Mouse (Mus musculus) midbrain, embryonic 13.5 days (tissue): ENCODE results near the gene Mycbp2. TPM values are rescaled to one million over a fixed set of nuclear protein-coding genes. Genes with fewer than 3 reads are reported as not detected.

ENCODE experiments used
- ATAC-seq: fragments of 200-750 bp; cut with Nextera tagmentation; 2 replicates; pipeline ENCODE4 v1.8.0; 2017; ENCODE audit warnings: mild to moderate bottlenecking, moderate TSS enrichment, moderate library complexity
- H3K27ac ChIP-seq: fragments of 300-500 bp; sonication (generic); 2 replicates; pipeline ENCODE4 v1.5.1; 2015; ENCODE audit warnings: inconsistent platforms, mild to moderate bottlenecking, moderate library complexity
- H3K27me3 ChIP-seq: fragments of 300-500 bp; sonication (generic); 2 replicates; pipeline ENCODE4 v1.6.1; 2015; ENCODE audit warnings: mild to moderate bottlenecking, inconsistent platforms
- H3K36me3 ChIP-seq: fragments of 300-500 bp; sonication (generic); 2 replicates; pipeline ENCODE4 v1.6.1; 2015; ENCODE audit warnings: mild to moderate bottlenecking, inconsistent platforms
- H3K4me1 ChIP-seq: fragments of 300-500 bp; sonication (generic); replicated peaks from 2 replicates; pipeline ENCODE4 v1.6.1; 2015; ENCODE audit warnings: inconsistent platforms
- H3K4me2 ChIP-seq: fragments of 300-500 bp; sonication (generic); replicated peaks from 2 replicates; pipeline ENCODE4 v1.6.1; 2015; ENCODE audit warnings: moderate library complexity, mild to moderate bottlenecking, inconsistent platforms
- H3K4me3 ChIP-seq: fragments of 300-500 bp; sonication (generic); replicated peaks from 2 replicates; pipeline ENCODE4 v1.5.1; 2015; ENCODE audit warnings: mild to moderate bottlenecking, inconsistent platforms
- H3K9ac ChIP-seq: fragments of 300-500 bp; sonication (generic); replicated peaks from 2 replicates; pipeline ENCODE4 v1.6.1; 2015; ENCODE audit warnings: mild to moderate bottlenecking, inconsistent platforms
- H3K9me3 ChIP-seq: fragments of 300-500 bp; sonication (generic); 2 replicates; pipeline ENCODE4 v1.6.1; 2016; ENCODE audit warnings: mild to moderate bottlenecking, inconsistent platforms
- WGBS: fragments of 180-500 bp; shearing (Covaris S2); methylation state at CpG from one replicate; pipeline ENCODE4 v1.1.7; 2015; 5-methylcytosine and 5-hydroxymethylcytosine counted together
- polyA plus RNA-seq: library from polyadenylated mRNA; unstranded; fragments of >200 nt; fragmentation: Nextera tagmentation; extraction: Ambion mirVana; gene quantifications from 2 replicates; pipeline ENCODE4 v1.2.1, GENCODE M21; 2015

The Mycbp2 gene
- polyA plus RNA-seq, 1 experiment from 2014 or later = 47.4 TPM

DNA sequence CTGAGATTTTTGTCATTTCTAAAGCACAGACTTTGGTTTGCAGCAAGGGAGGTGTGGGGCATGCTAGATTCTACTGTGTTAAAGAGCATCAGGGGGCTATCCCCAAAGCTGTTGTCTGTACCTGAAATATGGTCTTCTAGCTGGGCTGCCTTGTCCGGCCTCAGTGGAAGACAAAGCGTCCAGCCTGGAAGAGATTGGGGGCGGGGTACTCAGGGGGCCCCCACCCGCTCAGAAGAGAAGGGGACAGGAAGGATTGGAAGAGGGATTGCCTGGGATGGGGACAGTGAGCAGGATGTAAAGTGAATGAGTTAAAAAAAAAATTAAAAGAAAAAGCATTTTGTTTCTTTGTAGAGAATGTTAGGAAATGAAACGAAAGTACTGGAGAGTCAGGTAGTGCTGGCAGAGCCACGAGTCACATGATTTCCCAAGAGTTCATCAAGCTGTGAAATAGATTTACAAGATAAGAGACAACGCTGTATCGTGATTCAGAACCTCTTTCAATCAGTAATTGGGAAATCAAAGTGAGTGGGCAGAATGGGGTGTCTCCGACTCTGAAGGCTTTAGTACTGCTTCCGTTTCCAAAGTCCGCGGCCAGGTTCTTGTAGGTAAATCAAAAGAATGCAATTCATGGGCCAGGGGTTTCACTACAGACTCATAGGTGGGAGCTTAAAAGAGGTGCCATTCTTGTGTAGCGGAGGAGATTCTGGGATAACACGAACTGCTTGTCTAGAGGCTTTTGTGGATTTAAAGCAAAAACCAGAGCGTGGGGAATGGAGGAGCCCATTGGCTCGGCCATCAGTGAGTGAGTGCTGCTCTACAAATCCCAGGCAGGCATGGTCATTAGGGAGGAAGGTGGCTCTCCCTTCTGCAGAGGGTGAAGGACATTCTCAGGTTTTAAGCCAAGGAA, 268.4 kb downstream of the Mycbp2 start:
- H3K4me1 ChIP-seq = no peaks in the 10 kb centered on the region; the same call in 1 of the 2 replicates
- 87% methylated on average over 16 of the region's 16 CpGs for WGBS
- no peak for ATAC-seq
- H3K4me2 ChIP-seq = no peak overlapping the region
- H3K27me3 ChIP-seq = no peaks in the 10 kb centered on the region
- H3K36me3 ChIP-seq = peaks cover 50% of the 10 kb centered on the region
- no peaks in the 10 kb centered on the region for H3K9me3 ChIP-seq
- no peak overlapping the region for H3K27ac ChIP-seq
- H3K9ac ChIP-seq = no peak overlapping the region
- H3K4me3 ChIP-seq = no peak overlapping the region

DNA sequence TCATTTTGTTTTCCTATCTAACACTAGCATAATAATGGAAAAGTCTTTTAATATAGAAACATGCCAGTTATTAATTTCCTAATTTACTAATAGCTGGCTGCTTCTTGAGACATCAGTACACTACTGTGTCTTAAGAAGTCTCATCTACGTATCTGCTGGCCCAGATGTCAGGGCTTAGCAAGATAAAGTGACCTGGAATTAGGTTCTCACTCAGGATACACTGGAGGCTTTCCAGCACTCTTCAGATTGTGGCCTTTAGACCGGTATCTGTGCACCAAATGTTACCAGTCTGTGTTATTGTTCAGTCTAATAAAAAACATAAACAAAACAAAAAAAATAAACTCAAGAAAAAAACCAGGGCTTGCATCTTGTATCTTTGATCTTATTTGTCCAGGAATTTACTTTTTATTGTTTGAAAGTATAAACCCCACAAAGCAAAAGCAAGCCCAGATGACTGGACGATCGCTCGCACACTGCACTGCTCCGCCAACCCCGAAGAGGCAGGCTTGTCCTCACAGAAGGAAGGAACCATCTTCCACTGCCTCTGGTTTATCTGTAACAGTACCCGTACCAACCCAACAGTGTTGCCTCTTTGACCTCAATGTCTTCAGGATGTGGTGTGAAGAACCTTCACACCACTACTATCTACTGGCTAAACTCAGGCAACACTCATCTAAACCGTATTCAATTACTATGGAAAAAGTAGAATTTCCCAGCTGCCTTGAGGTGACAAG, 269.2 kb downstream of the Mycbp2 start:
- Histone ChIP-seq H3K9me3 (no peaks in the 10 kb centered on the region), H3K9ac (no peak overlapping the region), H3K36me3 (peaks cover 51% of the 10 kb centered on the region), H3K4me1 (no peaks in the 10 kb centered on the region; the same call in 1 of the 2 replicates), H3K27me3 (no peaks in the 10 kb centered on the region), H3K4me3 (no peak overlapping the region), H3K27ac (no peak overlapping the region), H3K4me2 (no peak overlapping the region)
- ATAC-seq = no peak
- 90% methylated on average over 9 of the region's 9 CpGs for WGBS

DNA sequence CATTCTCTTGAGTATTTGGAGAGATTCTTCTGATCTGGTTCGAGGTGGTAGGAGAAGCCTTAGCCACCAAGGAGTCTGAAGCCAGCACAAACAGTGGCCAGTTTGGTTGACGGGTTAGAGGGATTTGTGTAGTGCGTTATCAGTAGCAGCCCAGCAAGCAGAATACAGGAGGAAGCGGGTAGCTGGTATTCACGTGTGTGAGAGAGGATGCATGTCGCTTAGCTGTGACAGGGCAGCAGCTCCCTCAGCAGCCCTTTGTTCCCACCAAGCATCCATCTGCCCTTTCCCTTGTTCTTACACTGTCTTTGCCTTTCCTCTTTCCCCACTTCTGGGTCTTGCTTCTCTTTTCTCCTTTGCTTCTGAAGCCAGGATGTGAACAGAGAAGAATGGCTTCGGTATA, 271.4 kb downstream of the Mycbp2 start:
- Histone ChIP-seq H3K27ac (no peak overlapping the region), H3K4me2 (no peak overlapping the region), H3K4me3 (no peak overlapping the region), H3K27me3 (peaks cover 2% of the 10 kb centered on the region; the same call in 1 of the 2 replicates), H3K36me3 (peaks cover 50% of the 10 kb centered on the region), H3K4me1 (peaks cover 6% of the 10 kb centered on the region), H3K9me3 (no peaks in the 10 kb centered on the region), H3K9ac (no peak overlapping the region; the same call in 1 of the 2 replicates)
- 62% methylated on average over 7 of the region's 7 CpGs for WGBS
- ATAC-seq = no peak

DNA sequence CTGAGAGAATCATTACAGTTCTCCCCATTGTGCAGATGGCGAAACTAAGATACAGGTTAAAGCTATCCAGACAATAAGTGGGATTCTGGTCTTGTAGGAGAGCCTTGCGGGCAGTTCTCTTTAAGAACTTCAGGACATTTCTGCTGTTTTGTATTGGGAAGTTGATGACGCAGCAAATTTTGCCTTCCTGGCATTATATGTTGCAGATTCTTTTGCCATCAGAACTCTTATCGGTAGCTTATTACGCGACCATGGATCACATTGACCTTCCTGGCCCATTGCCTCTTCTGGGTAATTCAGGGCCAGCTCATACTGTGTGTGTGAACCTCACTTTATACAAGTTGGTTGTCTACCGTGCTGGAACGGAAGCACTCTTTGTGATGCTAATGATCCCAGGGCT, 272.8 kb downstream of the Mycbp2 start:
- Histone ChIP-seq H3K4me2 (no peak overlapping the region), H3K36me3 (peaks cover 44% of the 10 kb centered on the region), H3K4me1 (peaks cover 11% of the 10 kb centered on the region), H3K27me3 (peaks cover 2% of the 10 kb centered on the region; the same call in 1 of the 2 replicates), H3K4me3 (no peak overlapping the region), H3K9me3 (no peaks in the 10 kb centered on the region), H3K9ac (no peak overlapping the region), H3K27ac (no peak overlapping the region)
- 78% methylated on average over 8 of the region's 8 CpGs for WGBS
- ATAC-seq = no peak

DNA sequence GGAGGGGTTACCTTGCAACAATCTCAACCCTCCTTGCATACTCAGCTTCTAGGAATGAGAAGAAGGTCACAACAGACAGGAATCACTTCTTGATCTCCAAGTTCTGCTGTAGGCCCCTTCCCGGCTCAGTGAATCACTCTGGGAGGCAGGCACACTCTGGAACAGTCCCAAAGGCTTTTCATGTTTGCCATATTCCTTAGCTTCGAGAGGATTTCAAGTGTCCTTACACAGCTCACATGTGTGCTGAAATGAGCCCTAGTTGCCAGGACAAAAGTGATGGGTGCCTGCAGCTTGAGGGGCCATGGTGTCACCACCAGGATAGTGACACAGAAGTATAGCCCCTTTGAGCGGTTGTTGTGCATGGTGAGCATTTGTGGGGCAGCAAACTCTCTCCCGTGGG, 273.9 kb downstream of the Mycbp2 start:
- Histone ChIP-seq H3K4me3 (no peak overlapping the region), H3K9ac (no peak overlapping the region), H3K4me1 (peaks cover 11% of the 10 kb centered on the region), H3K4me2 (no peak overlapping the region), H3K9me3 (no peaks in the 10 kb centered on the region), H3K27ac (no peak overlapping the region), H3K36me3 (peaks cover 33% of the 10 kb centered on the region), H3K27me3 (peaks cover 2% of the 10 kb centered on the region; the same call in 1 of the 2 replicates)
- no peak for ATAC-seq
- WGBS = 91% methylated on average over 4 of the region's 4 CpGs

DNA sequence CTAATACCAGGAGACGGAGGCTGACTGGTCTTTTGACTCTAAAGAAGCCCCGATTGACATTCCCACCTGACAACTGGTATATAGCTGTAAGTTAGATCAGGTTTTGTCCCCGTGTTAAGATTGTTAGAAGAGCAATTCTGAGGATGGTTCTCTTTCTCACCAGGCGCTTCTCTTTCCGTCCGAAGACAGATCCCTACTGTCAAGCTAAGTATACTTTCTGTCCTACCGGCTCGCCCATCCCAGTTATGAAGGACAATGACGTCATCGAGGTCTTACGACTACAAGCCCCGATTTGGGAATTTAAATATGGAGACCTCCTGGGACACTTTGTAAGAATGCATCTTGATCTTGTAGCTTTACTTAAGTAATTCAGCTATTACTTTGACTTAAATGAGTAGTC, 275.1 kb downstream of the Mycbp2 start:
- Histone ChIP-seq H3K4me1 (peaks cover 11% of the 10 kb centered on the region), H3K9ac (no peak overlapping the region), H3K4me2 (no peak overlapping the region), H3K9me3 (no peaks in the 10 kb centered on the region), H3K27me3 (peaks cover 2% of the 10 kb centered on the region; the same call in 1 of the 2 replicates), H3K4me3 (no peak overlapping the region), H3K36me3 (peaks cover 28% of the 10 kb centered on the region), H3K27ac (no peak overlapping the region)
- no peak for ATAC-seq
- WGBS = 92% methylated on average over 12 of the region's 12 CpGs

DNA sequence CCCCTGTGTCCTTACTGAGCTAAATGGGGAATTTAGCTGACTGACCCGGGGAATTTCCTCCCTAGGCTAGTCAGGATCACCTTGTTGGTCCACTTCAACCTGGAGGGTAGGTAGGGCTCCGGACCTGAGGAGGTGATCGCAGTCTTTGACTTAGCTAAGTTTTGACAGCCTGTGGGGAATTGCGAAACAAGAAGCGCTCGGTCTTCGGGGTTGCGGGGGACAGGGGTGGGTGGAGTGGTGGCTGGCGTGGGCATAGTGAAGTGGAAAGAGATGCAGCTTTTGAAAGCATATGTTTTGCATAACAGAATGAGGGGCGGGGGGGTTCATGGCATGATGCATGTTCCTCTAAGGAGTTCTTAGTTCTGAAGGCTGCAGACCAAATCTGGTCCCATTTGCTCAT, 275.8 kb downstream of the Mycbp2 start:
- peaks cover 25% of the 10 kb centered on the region for H3K36me3 ChIP-seq
- H3K4me2 ChIP-seq = peak overlapping the region; percentile 77
- H3K4me3 ChIP-seq = peak overlapping the region; percentile 70
- H3K4me1 ChIP-seq = peaks cover 11% of the 10 kb centered on the region
- H3K9me3 ChIP-seq = no peaks in the 10 kb centered on the region
- peak; percentile 7 for ATAC-seq
- no peak overlapping the region for H3K27ac ChIP-seq
- 4% methylated on average over 10 of the region's 10 CpGs for WGBS
- peaks cover 2% of the 10 kb centered on the region; the same call in 1 of the 2 replicates for H3K27me3 ChIP-seq
- H3K9ac ChIP-seq = peak overlapping the region; percentile 82

DNA sequence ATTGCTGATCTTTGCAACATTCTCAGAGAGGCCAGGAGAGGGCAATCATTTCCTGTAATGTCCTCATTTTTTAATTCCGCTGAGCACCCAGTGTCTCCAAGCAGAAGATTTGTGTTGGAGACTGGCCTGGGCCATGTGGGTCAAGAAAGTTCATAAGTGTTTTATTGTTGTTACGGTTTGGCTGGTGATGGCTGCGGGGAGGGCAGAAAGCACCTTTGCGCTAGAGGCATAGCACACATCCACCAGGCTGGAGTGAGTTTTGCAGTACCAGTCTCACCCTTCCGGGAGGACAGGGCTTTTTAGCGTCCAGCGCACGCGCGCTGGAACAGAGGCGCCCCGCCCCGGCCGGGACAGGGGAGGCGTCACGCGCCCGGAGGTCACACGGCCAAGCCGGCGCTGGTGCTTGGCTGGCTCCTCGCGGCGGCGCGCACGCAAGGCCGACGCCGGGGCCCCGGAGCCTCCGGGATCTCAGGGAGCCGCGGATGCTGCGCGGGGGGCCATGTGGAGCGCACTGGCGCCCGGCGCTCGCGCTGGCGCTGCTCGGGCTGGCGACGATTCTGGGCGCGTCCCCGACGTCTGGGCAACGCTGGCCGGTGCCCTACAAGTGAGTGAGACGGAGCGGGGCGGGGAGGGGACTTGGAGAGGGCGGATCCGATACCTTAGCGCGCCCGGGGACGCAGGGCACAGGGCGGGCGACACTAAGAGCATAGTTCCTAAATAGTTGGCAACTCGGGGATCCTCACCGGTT, 276.6 kb downstream of the Mycbp2 start, which contains the start of gene Cln5:
Gene Cln5, plus strand, starts transcription at position 353 of the 748 bp plus-strand sequence.
- peaks cover 19% of the 10 kb centered on the region for H3K36me3 ChIP-seq
- peaks cover 2% of the 10 kb centered on the region; the same call in 1 of the 2 replicates for H3K27me3 ChIP-seq
- peak; percentile 98 for ATAC-seq
- peak within 1 kb of the TSS; percentile 77 for H3K4me2 ChIP-seq
- H3K9me3 ChIP-seq = no peaks in the 10 kb centered on the region
- peak within 1 kb of the TSS; percentile 70 for H3K4me3 ChIP-seq
- peak within 1 kb of the TSS; percentile 82 for H3K9ac ChIP-seq
- WGBS = under 1% methylated on average over 65 of the region's 65 CpGs
- H3K4me1 ChIP-seq = peaks cover 11% of the 10 kb centered on the region
- peak within 1 kb of the TSS; percentile 84 for H3K27ac ChIP-seq

DNA sequence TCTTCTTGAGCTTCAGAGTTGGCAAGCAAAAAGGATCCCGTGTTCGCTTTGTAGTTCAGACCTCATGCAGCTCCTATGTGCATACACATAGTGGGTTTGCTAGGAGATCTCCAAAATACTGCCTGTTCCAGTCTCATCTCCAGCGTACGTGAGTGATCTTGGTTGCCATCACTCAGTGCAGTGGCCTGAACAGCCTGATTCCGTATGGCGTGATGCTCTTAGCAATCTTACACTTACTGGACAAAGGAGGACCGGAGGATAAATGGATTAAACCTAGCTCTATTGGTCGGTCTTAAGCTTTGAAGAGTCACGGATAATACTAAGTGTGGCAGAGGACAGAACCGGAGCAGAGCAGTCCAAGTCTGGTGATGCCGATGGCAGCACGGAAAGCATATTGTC, 277.1 kb downstream of the Mycbp2 start:
- H3K9ac ChIP-seq = peak overlapping the region; percentile 82
- H3K4me1 ChIP-seq = peaks cover 11% of the 10 kb centered on the region
- peaks cover 2% of the 10 kb centered on the region; the same call in 1 of the 2 replicates for H3K27me3 ChIP-seq
- WGBS = 8% methylated on average over 12 of the region's 12 CpGs
- peak overlapping the region; percentile 77 for H3K4me2 ChIP-seq
- no peaks in the 10 kb centered on the region for H3K9me3 ChIP-seq
- H3K36me3 ChIP-seq = peaks cover 15% of the 10 kb centered on the region
- ATAC-seq = peak; percentile 80
- peak overlapping the region; percentile 84 for H3K27ac ChIP-seq
- peak overlapping the region; percentile 70 for H3K4me3 ChIP-seq

DNA sequence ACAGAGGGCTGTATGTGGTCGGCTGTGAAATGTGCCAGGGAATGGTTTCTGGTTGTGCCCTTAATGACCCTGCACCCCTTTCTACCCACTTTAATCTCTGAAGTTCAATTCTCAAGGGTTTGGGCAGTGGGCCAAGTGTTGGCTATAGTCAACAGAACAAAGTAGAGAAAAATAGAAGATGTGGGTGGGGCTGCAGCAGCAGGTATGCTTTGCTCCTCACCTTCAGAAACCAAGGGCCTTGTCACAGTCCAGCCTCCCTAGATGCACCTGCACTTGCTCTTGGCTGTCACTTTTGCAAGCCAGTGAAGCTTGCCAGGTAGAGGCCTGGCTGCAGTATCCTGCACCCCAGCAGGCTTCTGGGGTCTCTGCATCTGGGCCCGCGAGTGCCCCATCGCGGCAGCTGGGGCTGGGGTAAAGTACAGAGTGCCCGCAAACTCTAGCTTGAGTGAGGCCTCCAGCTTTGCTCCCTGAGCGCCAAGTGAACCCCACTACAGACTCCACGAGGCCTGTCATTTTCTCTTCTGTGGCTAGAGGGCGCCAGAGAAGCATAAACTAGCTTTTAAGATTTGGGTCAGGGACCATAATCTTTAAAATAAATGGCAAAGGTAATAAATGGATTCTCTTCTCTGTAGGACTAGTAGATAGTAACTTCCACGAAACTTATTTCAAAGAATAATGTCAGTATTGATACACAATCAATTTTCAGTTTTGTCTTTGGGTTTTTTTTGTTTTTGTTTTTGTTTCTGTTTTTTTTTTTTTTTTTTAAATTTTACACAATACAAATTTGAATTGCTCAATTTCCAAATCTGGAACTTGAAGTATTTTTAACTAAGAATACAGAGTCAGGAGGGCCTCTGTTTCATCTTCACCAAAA, 281.1 kb downstream of the Mycbp2 start:
- 11% methylated on average over 10 of the region's 10 CpGs for WGBS
- no peaks in the 10 kb centered on the region for H3K9me3 ChIP-seq
- H3K4me2 ChIP-seq = no peak overlapping the region
- no peaks in the 10 kb centered on the region for H3K27me3 ChIP-seq
- H3K4me1 ChIP-seq = peaks cover 6% of the 10 kb centered on the region
- H3K9ac ChIP-seq = no peak overlapping the region
- no peak overlapping the region for H3K4me3 ChIP-seq
- H3K36me3 ChIP-seq = no peaks in the 10 kb centered on the region
- H3K27ac ChIP-seq = no peak overlapping the region
- ATAC-seq = no peak
